Mouse (Mus musculus) adrenal gland, adult (tissue): ENCODE measurements at regions not wholly inside any gene's neighbourhood (a gene's known extent, or its start where the extent isn't known, plus 50 kb on each side); places are given as distances from the start of the nearest gene placed in this dataset.
"Not testable (repeated sequence)": the region's sequence is repeated elsewhere in the genome, so short reads cannot be mapped to it uniquely, and the experiment has no call there.

Source experiments
- DNase-seq, 2 experiments: peaks; one replicate each; pipeline ENCODE4 v3.0.0; 2022 to 2023; ENCODE audit warnings: low spot score in 1 of 2; ENCODE audit not compliant: inconsistent age in 2 of 2

DNA sequence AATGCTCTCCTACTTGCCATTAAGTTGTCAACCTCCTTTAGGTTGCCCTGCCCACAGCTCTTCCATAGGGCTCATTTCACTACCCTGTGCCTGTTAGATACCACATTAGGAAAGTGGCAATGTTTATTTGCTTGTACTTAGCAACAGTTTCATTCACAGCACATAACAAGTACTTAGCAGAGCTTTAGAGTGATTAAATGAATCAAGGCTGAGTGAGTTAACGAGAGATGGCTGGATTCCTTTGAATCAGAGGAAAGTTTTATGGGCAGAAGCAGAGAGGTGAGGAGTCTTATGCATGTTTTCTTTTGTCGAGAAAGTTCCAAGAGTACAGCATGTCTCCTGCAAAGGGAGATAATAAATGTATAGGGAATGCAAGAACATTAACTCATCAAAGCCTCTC lies 60.5 kb downstream of the Ptgs2 start:
- DNase-seq, result no peak

GRCm38 (mm10) chr1:150164890-150165596 lies 65.2 kb downstream of the Ptgs2 start:
- peak; percentile 25 to 79 for DNase-seq

DNA sequence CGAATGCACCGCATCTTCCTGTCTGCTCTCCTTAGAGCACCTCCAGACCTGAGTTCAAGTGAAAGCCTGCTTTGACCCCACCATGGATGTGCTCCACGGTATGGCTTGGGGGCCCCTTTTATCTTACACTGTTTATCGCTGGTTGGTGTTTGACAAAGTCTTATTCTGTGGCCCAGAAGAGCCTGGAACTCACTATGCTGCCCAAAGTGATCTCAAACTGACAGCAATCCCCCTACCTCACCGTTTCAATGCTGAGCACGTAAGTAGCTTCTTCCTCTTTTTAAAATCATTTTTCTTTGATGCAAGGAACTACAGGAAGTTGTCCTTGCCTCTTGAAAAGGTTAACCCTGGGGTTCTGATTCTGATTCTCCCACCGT lies 65.8 kb downstream of the Ptgs2 start:
- no peak for DNase-seq

GRCm38 (mm10) chr1:150167172-150167571 lies 67.3 kb downstream of the Ptgs2 start:
- DNase-seq, result no peak

- DNase-seq, result no peak
Measured at GRCm38 (mm10) chr1:150174204-150174603, 74.4 kb downstream of the Ptgs2 start.

DNA sequence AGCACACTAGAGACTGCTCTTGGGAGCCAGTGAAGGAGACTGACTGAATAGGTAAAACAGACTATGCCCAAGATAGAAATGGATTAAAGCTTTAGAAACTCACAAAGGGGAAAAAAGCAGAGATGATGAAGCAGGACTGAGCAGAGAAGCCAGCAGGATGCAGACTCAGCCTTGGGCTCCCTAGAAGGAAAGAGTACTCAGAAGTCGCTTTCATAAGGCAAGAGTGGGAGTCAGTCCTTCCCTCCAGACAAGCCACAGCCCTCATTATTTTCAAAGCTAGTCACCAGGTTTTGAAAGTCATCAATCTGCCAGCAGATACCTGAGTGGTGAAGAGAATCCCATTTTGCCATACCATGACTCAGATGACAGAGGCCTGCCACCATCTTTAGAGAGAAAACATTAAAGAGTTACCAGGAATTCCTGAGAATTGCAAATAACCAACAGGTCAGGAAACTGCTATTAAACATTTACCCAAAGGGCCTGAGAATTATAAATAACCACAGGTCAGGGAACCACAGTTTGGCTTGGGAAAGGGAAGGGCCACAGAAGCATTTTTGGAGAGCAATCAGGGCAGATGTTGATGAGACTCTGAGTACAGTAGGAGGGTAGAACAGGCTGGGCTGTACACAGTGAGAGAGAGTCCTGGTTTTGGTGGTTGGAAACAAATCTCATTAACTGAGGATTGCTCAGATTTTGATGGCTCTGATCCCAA lies 77.4 kb downstream of the Ptgs2 start:
- DNase-seq, result no peak

GRCm38 (mm10) chr1:150202022-150202421 lies 102.2 kb downstream of the Ptgs2 start:
- no peak for DNase-seq

GRCm38 (mm10) chr1:150212454-150212853 lies 106.8 kb upstream of the Pdc start:
- DNase-seq, result no peak

DNA sequence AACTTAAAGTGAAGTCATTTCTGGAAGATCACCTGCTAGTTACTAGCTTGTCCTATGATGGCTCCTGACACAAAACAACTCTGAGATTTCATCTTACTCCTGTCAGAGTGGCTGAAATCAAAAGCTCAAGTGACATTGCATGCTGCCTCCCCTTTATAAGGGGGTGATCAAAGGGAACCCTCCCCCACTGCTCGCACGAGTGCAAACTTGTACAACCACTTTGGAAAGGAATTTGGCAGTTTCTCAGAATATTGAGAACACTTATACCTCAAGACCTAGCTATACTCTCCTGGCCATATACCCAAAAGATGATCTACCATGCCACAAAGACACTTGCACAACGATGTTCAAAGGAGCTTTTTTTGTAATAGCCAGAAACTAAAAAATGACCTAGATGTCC lies 102.5 kb upstream of the Pdc start:
- no peak for DNase-seq

DNA sequence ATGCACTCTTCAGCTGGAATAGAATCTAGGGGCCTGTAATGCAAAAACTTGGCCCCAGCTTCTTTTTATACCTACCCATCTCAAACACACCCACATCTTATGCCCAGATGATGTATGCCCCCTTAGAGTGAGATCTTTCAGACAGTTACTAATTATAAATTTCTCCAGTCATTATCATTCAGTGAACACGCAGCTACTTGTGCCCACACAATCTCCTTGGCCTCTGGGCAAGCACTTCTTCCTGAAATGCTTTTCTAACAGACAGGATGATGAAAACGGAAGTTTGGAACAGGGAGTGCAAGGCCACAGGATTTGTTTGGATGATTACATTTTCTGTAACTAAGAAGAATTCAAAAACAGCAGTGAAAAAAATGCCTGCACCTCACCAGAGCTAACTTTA lies 100.4 kb upstream of the Pdc start:
- DNase-seq, result peak in 1 of 2 experiments; percentile 30

- no peak for DNase-seq
Measured at GRCm38 (mm10) chr1:150225529-150225928, 93.7 kb upstream of the Pdc start.

DNA sequence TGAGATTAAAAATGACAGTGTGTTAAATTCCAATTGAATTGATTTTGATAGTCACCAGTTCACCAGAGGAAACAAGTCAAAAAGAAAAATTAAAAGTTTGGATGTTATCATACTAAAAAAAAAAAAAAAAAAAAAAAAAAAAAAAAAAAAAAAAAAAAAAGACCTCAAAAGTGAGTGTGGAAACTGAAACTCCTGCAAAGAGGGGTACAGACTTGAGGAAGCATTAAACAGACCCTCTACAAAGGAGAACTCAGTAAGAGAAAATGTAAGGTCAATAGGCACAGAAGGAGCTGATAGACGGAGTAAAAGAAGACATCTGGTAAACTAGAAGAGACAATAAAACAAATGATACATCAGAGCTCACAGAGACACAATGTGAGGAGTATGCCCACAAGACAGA lies 79.7 kb upstream of the Pdc start:
- DNase-seq, result not testable (repeated sequence)

DNA sequence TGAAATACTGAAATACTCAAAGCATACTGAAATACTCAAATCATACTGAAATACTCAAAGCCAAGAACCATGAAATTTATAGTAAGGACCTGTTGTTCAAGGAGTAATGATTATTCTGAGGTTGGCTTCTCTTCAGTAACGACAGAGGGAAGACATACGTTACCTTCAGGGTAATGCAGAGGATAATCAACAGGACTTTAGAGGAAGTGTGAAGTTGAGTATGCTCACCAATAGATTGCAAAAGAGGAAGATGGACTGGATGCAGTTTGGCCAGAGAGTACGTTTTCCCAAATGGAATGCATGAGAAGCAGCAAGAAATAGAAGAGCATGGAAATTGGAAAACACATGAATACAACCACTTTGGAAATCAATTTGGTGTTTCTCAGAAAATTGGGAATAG lies 79.1 kb upstream of the Pdc start:
- no peak for DNase-seq

- no peak for DNase-seq
Measured at GRCm38 (mm10) chr1:150241153-150241552, 78.1 kb upstream of the Pdc start.

DNA sequence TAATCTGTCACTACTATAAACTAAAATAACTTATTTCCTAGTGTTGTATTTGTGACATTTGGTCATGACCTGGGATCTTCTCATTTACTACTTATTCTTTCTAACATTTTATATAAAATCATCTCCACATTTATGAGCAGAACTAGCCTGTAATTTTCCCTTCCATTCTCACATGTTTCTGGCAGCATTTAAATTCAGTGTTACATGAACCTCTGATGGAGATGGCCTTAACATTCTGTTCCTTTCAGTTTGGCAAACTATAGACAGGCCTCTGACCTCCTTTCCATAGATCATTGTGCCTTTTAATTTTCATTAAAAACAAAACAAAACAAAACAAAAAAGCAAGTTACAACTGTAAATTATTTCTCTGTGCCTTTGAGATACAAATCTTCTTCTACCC lies 77.1 kb upstream of the Pdc start:
- no peak for DNase-seq

- no peak for DNase-seq
Measured at GRCm38 (mm10) chr1:150244916-150245315, 74.3 kb upstream of the Pdc start.

- DNase-seq, result no peak
Measured at GRCm38 (mm10) chr1:150251422-150251821, 67.8 kb upstream of the Pdc start.

DNA sequence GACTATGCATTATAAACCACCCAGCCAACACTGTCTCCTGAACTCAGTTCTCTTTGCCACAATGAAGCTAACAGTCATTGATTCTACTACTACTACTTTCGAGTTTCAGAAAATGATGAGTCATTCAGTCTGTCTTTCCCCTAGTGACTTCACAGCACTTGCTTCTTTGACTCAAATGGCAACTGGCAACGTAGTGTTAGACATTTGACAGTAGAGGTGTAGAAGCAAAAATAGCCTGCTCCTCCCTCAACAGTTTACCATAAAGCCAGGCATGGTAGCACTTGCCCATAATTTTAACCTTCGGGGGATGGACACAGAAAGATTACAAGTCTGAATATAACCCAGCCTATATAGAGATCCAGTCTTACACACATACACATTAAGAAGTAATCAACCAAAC lies 67.3 kb upstream of the Pdc start:
- peak in 1 of 2 experiments; percentile 13 for DNase-seq

- peak in 1 of 2 experiments; percentile 22 for DNase-seq
Measured at GRCm38 (mm10) chr1:150257596-150257995, 61.6 kb upstream of the Pdc start.

- peak in 1 of 2 experiments; percentile 66 for DNase-seq
Measured at GRCm38 (mm10) chr1:150260355-150260754, 58.9 kb upstream of the Pdc start.

DNA sequence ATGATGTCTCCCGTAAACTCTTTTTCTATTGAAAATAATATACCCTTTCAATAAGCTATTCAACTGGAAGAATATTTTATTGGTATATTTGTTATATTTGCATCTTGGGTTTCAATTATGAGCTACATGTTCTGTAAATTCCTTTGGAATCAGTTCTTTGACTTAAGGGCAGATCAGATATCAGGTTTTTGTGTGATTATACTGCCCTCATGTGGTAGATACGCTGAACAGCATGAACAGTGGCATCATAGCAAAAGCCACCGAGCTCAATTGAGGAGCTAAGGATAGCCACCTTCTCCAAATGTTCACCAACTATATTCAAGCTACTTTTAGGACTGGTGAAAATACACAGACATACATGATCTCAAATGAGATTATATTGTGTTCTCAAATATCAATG lies 52.7 kb upstream of the Pdc start:
- peak in 1 of 2 experiments; percentile 54 for DNase-seq

- DNase-seq, result no peak
Measured at GRCm38 (mm10) chr1:150267003-150267402, 52.2 kb upstream of the Pdc start.
